Comparison of ENCODE assay signal across 8 mouse cellular contexts in the genomic region with DNA sequence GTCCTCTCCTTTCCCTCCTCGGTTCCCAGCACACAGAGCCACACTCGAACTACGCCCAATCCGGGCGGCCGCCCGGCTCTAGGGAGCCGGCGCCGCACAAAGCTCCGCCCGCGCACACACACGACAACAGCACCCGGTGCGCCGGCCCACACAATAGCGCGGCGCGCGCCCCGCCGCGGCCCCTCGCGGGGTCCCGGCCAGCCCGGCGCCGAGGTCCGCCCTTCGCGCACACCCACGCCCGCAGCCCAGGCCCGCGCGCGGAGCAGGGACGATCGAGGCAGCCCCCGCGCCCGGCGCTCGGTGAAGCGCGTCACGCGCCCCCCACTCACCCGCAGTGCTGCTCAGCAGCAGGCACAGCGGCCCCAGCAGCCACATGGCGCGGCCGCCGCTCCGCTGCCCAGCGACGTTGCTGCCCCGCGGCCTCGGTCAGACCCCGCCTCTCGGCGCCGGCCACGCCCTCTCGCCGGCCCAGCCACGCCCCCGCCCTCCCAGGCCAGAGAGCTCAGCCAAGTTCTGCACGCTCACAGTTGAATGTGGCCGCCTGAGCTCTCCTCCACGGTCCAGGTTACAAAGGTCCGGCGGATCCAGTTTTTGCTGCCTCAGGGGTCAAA. TPM values are rescaled to one million over a fixed set of nuclear protein-coding genes. Genes with fewer than 3 reads are reported as not detected.
DNase-seq lines count a peak whose midpoint lies in the region; ATAC-seq and TF ChIP-seq lines count a peak whose summit lies in the region.

A gene (minus strand): TSS at position 435 of the 611 bp plus-strand sequence.

- peak within 1 kb of the TSS; percentile 87 for H3K4me2 ChIP-seq in forebrain, embryonic 13.5 days
- peak within 1 kb of the TSS; percentile 71 for H3K4me2 ChIP-seq in liver, embryonic 16.5 days (ENCODE audit: low read depth, low read length)
- peak within 1 kb of the TSS; percentile 81 for H3K4me2 ChIP-seq in neural tube, embryonic 12.5 days (replicated peaks)
- H3K4me2 ChIP-seq in stomach, postnatal 0 days (replicated peaks; ENCODE audit: low read depth), result peak within 1 kb of the TSS; percentile 79

- peak; percentile 93 to 95 for DNase-seq in heart, postnatal 10 days
- peak; percentile 51 for DNase-seq in large intestine, adult 2 months (ENCODE audit: low read depth, low spot score)
- peak; percentile 96 for DNase-seq in stomach, postnatal 0 days (ENCODE audit: low spot score)

- H3K9me3 ChIP-seq in E14TG2a.4 (ENCODE audit: low read length), result peaks cover 4% of the 10 kb centered on the region; the same call in 1 of the 2 replicates
- no peaks in the 10 kb centered on the region for H3K9me3 ChIP-seq in forebrain, embryonic 13.5 days (replicated peaks)
- H3K9me3 ChIP-seq in liver, embryonic 16.5 days (replicated peaks; ENCODE audit: control insufficient read depth, low read length), result no peaks in the 10 kb centered on the region
- H3K9me3 ChIP-seq in neural tube, embryonic 12.5 days, result no peaks in the 10 kb centered on the region
- no peaks in the 10 kb centered on the region for H3K9me3 ChIP-seq in stomach, postnatal 0 days (ENCODE audit: control insufficient read depth, low read length)

- intact Hi-C loops in heart, postnatal 10 days (cut with DNase I), result loop anchor here (5.0 kb wide), 1 partner anchor 106 kb away; no protein-coding TSS in a partner anchor

- TF ChIP-seq CTCF in E14TG2a.4 (conservative IDR thresholded peaks at IDR 0.05; ENCODE audit: low read length), result no peak
- TF ChIP-seq CTCF in stomach, postnatal 0 days (IDR thresholded peaks at IDR 0.05; ENCODE audit: low read depth), result no peak

- H3K27ac ChIP-seq in forebrain, embryonic 13.5 days, result peak within 1 kb of the TSS; percentile 85
- peak within 1 kb of the TSS; percentile 10 for H3K27ac ChIP-seq in liver, embryonic 16.5 days (ENCODE audit: low read length)
- peak within 1 kb of the TSS; percentile 70 for H3K27ac ChIP-seq in neural tube, embryonic 12.5 days
- H3K27ac ChIP-seq in stomach, postnatal 0 days (replicated peaks), result peak within 1 kb of the TSS; percentile 94

- WGBS in forebrain, embryonic 13.5 days, result under 1% methylated on average over 65 of the region's 77 CpGs
- under 1% methylated on average over 75 of the region's 77 CpGs for WGBS in large intestine, adult 2 months
- WGBS in liver, embryonic 16.5 days (ENCODE audit: insufficient replicate concordance), result under 1% methylated on average over 73 of the region's 77 CpGs
- under 1% methylated on average over 60 of the region's 77 CpGs for WGBS in neural tube, embryonic 12.5 days
- WGBS in stomach, postnatal 0 days, result under 1% methylated on average over 51 of the region's 77 CpGs

- H3K36me3 ChIP-seq in E14TG2a.4 (ENCODE audit: insufficient read depth, low read length), result peaks cover 6% of the 10 kb centered on the region; the same call in 1 of the 2 replicates
- H3K36me3 ChIP-seq in forebrain, embryonic 13.5 days (ENCODE audit: poor library complexity, severe bottlenecking), result no peaks in the 10 kb centered on the region; the same call in 1 of the 2 replicates
- H3K36me3 ChIP-seq in liver, embryonic 16.5 days (ENCODE audit: control insufficient read depth, insufficient read depth), result no peaks in the 10 kb centered on the region
- H3K36me3 ChIP-seq in neural tube, embryonic 12.5 days, result no peaks in the 10 kb centered on the region
- no peaks in the 10 kb centered on the region for H3K36me3 ChIP-seq in stomach, postnatal 0 days (ENCODE audit: control insufficient read depth, insufficient read depth, low read length)

- peak within 1 kb of the TSS; percentile 86 for H3K4me3 ChIP-seq in E14TG2a.4 (replicated peaks; ENCODE audit: low read length)
- H3K4me3 ChIP-seq in forebrain, embryonic 13.5 days, result peak within 1 kb of the TSS; percentile 81
- peak within 1 kb of the TSS; percentile 68 for H3K4me3 ChIP-seq in liver, embryonic 16.5 days (ENCODE audit: low read depth, low read length)
- peak within 1 kb of the TSS; percentile 88 for H3K4me3 ChIP-seq in neural tube, embryonic 12.5 days
- peak within 1 kb of the TSS; percentile 81 for H3K4me3 ChIP-seq in stomach, postnatal 0 days (ENCODE audit: low read depth, low read length)

- H3K9ac ChIP-seq in forebrain, embryonic 13.5 days, result peak within 1 kb of the TSS; percentile 91
- H3K9ac ChIP-seq in liver, embryonic 16.5 days (ENCODE audit: low read depth, low read length), result peak within 1 kb of the TSS; percentile 67
- peak within 1 kb of the TSS; percentile 93 for H3K9ac ChIP-seq in neural tube, embryonic 12.5 days
- H3K9ac ChIP-seq in stomach, postnatal 0 days (ENCODE audit: low read length), result peak within 1 kb of the TSS; percentile 80

- H3K27me3 ChIP-seq in E14TG2a.4 (ENCODE audit: insufficient read depth, low read length), result peaks cover 12% of the 10 kb centered on the region
- no peaks in the 10 kb centered on the region for H3K27me3 ChIP-seq in forebrain, embryonic 13.5 days
- H3K27me3 ChIP-seq in liver, embryonic 16.5 days (ENCODE audit: control insufficient read depth, insufficient read depth, low read depth, low read length), result peaks cover 21% of the 10 kb centered on the region
- H3K27me3 ChIP-seq in neural tube, embryonic 12.5 days (replicated peaks), result no peaks in the 10 kb centered on the region; the same call in 1 of the 2 replicates
- no peaks in the 10 kb centered on the region for H3K27me3 ChIP-seq in stomach, postnatal 0 days (ENCODE audit: control insufficient read depth, insufficient read depth, low read length)

- no peak for TF ChIP-seq EP300 in stomach, postnatal 0 days (optimal IDR thresholded peaks at IDR 0.05)

- peak; percentile 88 for ATAC-seq in cerebellum, adult (ENCODE audit: insufficient number of reproducible peaks, low FRiP score, low TSS enrichment)
- peak; percentile 93 for ATAC-seq in forebrain, embryonic 13.5 days
- ATAC-seq in liver, embryonic 16.5 days (ENCODE audit: low read depth), result peak; percentile 92
- peak; percentile 94 for ATAC-seq in neural tube, embryonic 12.5 days (ENCODE audit: low FRiP score, low read depth)
- peak; percentile 97 for ATAC-seq in stomach, postnatal 0 days (ENCODE audit: low FRiP score, low TSS enrichment)

- peaks cover 55% of the 10 kb centered on the region for H3K4me1 ChIP-seq in E14TG2a.4 (replicated peaks; ENCODE audit: low read depth, low read length)
- H3K4me1 ChIP-seq in forebrain, embryonic 13.5 days, result peaks cover 37% of the 10 kb centered on the region
- peaks cover 2% of the 10 kb centered on the region; the same call in 1 of the 2 replicates for H3K4me1 ChIP-seq in liver, embryonic 16.5 days (ENCODE audit: control insufficient read depth, low read depth, low read length)
- H3K4me1 ChIP-seq in neural tube, embryonic 12.5 days, result peaks cover 20% of the 10 kb centered on the region
- no peaks in the 10 kb centered on the region for H3K4me1 ChIP-seq in stomach, postnatal 0 days (replicated peaks; ENCODE audit: control insufficient read depth, insufficient read depth)

RNA-seq across cellular contexts. Expression of the gene that starts here (rescaled TPM):
- polyA plus RNA-seq in forebrain, embryonic 13.5 days (2015; fragmentation: Nextera tagmentation; extraction: Ambion mirVana), result 35.9 and 39.6 TPM in 2 replicates
- total RNA-seq in heart, postnatal 10 days (2021), result 10 to 100 TPM in 1 of 2 experiments, 1 to 10 TPM in 1; 9.2 to 10.3 TPM
- 1.4 and 1.5 TPM in 2 replicates for polyA plus RNA-seq in large intestine, adult 2 months (2012; rRNA removed)
- 7.1 and 7.2 TPM in 2 replicates for polyA plus RNA-seq in liver, embryonic 16.5 days (2015; fragmentation: Nextera tagmentation; extraction: Ambion mirVana)
- polyA plus RNA-seq in neural tube, embryonic 12.5 days (2016; fragmentation: Nextera tagmentation; extraction: Ambion mirVana), result 53.1 and 57.9 TPM in 2 replicates
- 20.5 and 23.4 TPM in 2 replicates for polyA plus RNA-seq in stomach, postnatal 0 days (2015; fragmentation: Nextera tagmentation; extraction: Ambion mirVana)

Comparison
In these comparisons a context has a peak if more than half of its experiments do, and no peak if none do; other contexts are left out.
1. Peak in every context shown above with its lines: DNase-seq, ATAC-seq, H3K4me3 ChIP-seq and H3K27ac ChIP-seq.
2. H3K27ac ChIP-seq: peak in every context shown above with its lines; median percentile 94 in stomach, postnatal 0 days; 85 in forebrain, embryonic 13.5 days; 70 in neural tube, embryonic 12.5 days; 10 in liver, embryonic 16.5 days.